Mouse (Mus musculus) forebrain, embryonic 16.5 days (tissue): ENCODE results near the gene Rerg. TPM values are rescaled to one million over a fixed set of nuclear protein-coding genes. Genes with fewer than 3 reads are reported as not detected.

Experiments used
- ATAC-seq: fragments of 200-750 bp; cut with Nextera tagmentation; 2 replicates; pipeline ENCODE4 v1.8.0; 2017; ENCODE audit warnings: mild to moderate bottlenecking, moderate library complexity
- H3K27ac ChIP-seq: fragments of 300-500 bp; sonication (generic); 2 replicates; pipeline ENCODE4 v1.5.1; 2014; ENCODE audit warnings: low read length, control low read depth
- H3K27me3 ChIP-seq: fragments of 300-500 bp; sonication (generic); replicated peaks from 2 replicates; pipeline ENCODE4 v1.6.1; 2014; ENCODE audit warnings: low read length; ENCODE audit not compliant: control insufficient read depth, insufficient read depth
- H3K36me3 ChIP-seq: fragments of 300-500 bp; sonication (generic); 2 replicates; pipeline ENCODE4 v1.6.1; 2014; ENCODE audit not compliant: control insufficient read depth, insufficient read depth
- H3K4me1 ChIP-seq: fragments of 300-500 bp; sonication (generic); replicated peaks from 2 replicates; pipeline ENCODE4 v1.6.1; 2014; ENCODE audit warnings: low read length; ENCODE audit not compliant: control insufficient read depth, insufficient read depth
- H3K4me2 ChIP-seq: fragments of 300-500 bp; sonication (generic); 2 replicates; pipeline ENCODE4 v1.6.1; 2014; ENCODE audit warnings: mild to moderate bottlenecking, low read length, control low read depth
- H3K4me3 ChIP-seq: fragments of 300-500 bp; sonication (generic); replicated peaks from 2 replicates; pipeline ENCODE4 v1.5.1; 2014; ENCODE audit warnings: mild to moderate bottlenecking, low read length, control low read depth
- H3K9ac ChIP-seq: fragments of 300-500 bp; sonication (generic); replicated peaks from 2 replicates; pipeline ENCODE4 v1.6.1; 2014; ENCODE audit warnings: low read depth, low read length, control low read depth
- H3K9me3 ChIP-seq: fragments of 300-500 bp; sonication (generic); 2 replicates; pipeline ENCODE4 v1.6.1; 2016; ENCODE audit warnings: low read length; ENCODE audit not compliant: control insufficient read depth
- WGBS: fragments of 180-500 bp; shearing (Covaris S2); extraction: QIAGEN DNeasy Blood & Tissue Kit; methylation state at CpG from one replicate; pipeline ENCODE4 v1.1.7; 2014; 5-methylcytosine and 5-hydroxymethylcytosine counted together
- polyA plus RNA-seq: library from polyadenylated mRNA; unstranded; fragments of >200 nt; fragmentation: Nextera tagmentation; extraction: Ambion mirVana; gene quantifications from 2 replicates; pipeline ENCODE4 v1.2.1, GENCODE M21; 2015

Gene Rerg
- polyA plus RNA-seq, 1 experiment from 2014 or later: 7.2 TPM

- 54% methylated on average over 5 of the region's 5 CpGs for WGBS
Measured at GRCm38 (mm10) chr6:137025461-137025860, 144.8 kb downstream of the Rerg start.

GRCm38 (mm10) chr6:137024541-137024940 is 145.8 kb downstream of the Rerg start:
- Histone ChIP-seq H3K27ac (no peak overlapping the region), H3K27me3 (no peaks in the 10 kb centered on the region), H3K9me3 (no peaks in the 10 kb centered on the region), H3K9ac (no peak overlapping the region), H3K4me1 (no peaks in the 10 kb centered on the region), H3K4me2 (no peak overlapping the region), H3K36me3 (no peaks in the 10 kb centered on the region), H3K4me3 (no peak overlapping the region)
- 91% methylated on average over 2 of the region's 2 CpGs for WGBS
- ATAC-seq: no peak

More at GRCm38 (mm10) chr6:137025461-137025860, 144.8 kb downstream of the Rerg start:
- Histone ChIP-seq H3K4me1 (no peaks in the 10 kb centered on the region), H3K4me3 (no peak overlapping the region), H3K4me2 (no peak overlapping the region), H3K36me3 (no peaks in the 10 kb centered on the region), H3K9ac (no peak overlapping the region), H3K27me3 (no peaks in the 10 kb centered on the region), H3K27ac (no peak overlapping the region), H3K9me3 (no peaks in the 10 kb centered on the region)
- no peak for ATAC-seq

GRCm38 (mm10) chr6:137017216-137017973 is 152.9 kb downstream of the Rerg start:
- H3K27me3 ChIP-seq: no peaks in the 10 kb centered on the region
- H3K4me3 ChIP-seq: no peak overlapping the region
- H3K9me3 ChIP-seq: no peaks in the 10 kb centered on the region
- WGBS: 87% methylated on average over 7 of the region's 7 CpGs
- no peak for ATAC-seq
- H3K27ac ChIP-seq: no peak overlapping the region
- H3K36me3 ChIP-seq: no peaks in the 10 kb centered on the region
- H3K4me2 ChIP-seq: no peak overlapping the region
- no peaks in the 10 kb centered on the region for H3K4me1 ChIP-seq
- no peak overlapping the region for H3K9ac ChIP-seq

DNA sequence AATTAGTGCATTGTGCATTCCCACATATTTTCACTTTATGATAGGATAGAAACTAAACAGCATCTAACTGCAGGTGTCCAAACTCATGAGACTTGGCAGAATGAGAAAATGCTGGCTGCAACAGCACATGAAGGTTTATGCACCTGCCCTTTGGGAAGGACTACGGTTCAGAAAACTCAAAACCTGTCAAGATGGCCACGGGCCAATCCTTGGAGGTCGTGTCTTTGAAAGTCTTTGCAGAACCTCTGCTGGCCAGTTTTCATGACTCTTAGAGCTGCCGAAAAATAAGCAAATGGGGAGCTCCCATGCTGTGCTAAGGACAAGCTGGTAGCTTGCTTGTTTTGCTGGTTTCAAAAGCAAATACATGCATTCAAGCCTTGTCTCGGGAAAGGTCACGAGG is 156.0 kb downstream of the Rerg start:
- H3K9me3 ChIP-seq: no peaks in the 10 kb centered on the region
- H3K9ac ChIP-seq: no peak overlapping the region
- no peak overlapping the region for H3K4me3 ChIP-seq
- no peaks in the 10 kb centered on the region for H3K36me3 ChIP-seq
- H3K4me2 ChIP-seq: no peak overlapping the region
- no peaks in the 10 kb centered on the region for H3K4me1 ChIP-seq
- 72% methylated on average over 6 of the region's 6 CpGs for WGBS
- H3K27me3 ChIP-seq: no peaks in the 10 kb centered on the region
- no peak for ATAC-seq
- H3K27ac ChIP-seq: no peak overlapping the region

DNA sequence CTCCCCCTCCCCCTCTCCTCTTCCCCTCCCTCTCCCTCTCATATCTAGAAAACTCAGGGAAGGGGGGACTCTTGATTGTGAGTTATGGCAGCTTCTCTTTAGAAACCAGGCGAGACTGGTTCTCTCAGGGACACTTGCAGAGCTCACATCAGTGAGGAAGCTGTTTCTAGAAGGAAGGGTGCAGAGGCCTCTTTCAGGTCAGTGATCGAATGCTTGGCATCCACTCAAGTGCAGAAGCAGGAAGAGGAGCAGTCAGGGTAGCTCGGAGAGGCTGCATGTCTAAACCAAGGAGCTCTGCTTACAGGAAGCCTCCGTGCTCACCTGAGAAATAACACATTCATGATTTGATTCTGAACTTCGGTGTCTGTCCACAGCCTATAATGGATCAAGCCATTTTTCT is 159.1 kb downstream of the Rerg start:
- Histone ChIP-seq H3K9ac (no peak overlapping the region), H3K9me3 (no peaks in the 10 kb centered on the region), H3K27me3 (no peaks in the 10 kb centered on the region), H3K4me2 (no peak overlapping the region), H3K27ac (no peak overlapping the region), H3K4me1 (no peaks in the 10 kb centered on the region), H3K36me3 (no peaks in the 10 kb centered on the region), H3K4me3 (no peak overlapping the region)
- no peak for ATAC-seq
- 88% methylated on average over 5 of the region's 5 CpGs for WGBS

Other genes with a start within 250 kb of the Rerg start
- 0.24 and 0.34 TPM in 2 replicates for gene Erp27, start 248.3 kb downstream of the Rerg start, polyA plus RNA-seq
- not detected in 2 replicates for gene Pde6h, start 246.7 kb downstream of the Rerg start, polyA plus RNA-seq
- gene Arhgdib, start 228.6 kb downstream of the Rerg start, polyA plus RNA-seq: 18.5 and 20.6 TPM in 2 replicates
- 61.1 and 63.5 TPM in 2 replicates for gene Ptpro, start 81.8 kb upstream of the Rerg start, polyA plus RNA-seq